ENCODE assay signal across 8 mouse cellular contexts in the genomic region with DNA sequence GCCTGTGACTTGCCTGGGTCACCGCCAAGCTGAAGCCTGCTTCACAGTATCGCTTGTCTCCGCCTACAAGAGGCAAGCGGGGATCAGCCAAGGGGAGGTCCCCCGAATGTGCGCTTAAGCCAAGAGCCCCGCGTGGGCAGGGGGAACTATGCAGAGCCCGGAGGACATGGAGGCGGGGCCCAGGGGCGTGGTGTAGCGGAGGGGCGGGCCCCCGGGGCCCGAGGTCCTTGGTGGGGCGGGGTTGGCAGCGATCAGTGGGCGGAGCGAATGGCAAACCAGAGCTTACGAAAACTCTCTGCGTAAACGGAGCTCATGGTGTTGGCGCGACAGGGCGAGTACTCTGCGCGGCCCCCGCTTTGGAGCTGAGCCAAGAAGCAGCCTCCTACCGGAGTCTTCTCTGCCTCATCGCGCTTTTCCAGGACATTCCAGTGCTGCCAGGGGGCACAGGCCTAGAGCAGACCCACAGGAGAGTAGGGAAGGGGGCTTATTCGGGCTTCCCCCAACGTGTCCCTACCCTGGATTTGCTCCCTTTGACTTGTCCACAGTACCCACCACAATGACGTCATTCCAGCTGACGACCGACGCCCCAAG. TPM values are rescaled to one million over a fixed set of nuclear protein-coding genes. Genes with fewer than 3 reads are reported as not detected.
DNase-seq lines count a peak whose midpoint lies in the region; ATAC-seq and TF ChIP-seq lines count a peak whose summit lies in the region.

No protein-coding gene starts in this region.

- H3K27me3 ChIP-seq in hindbrain, embryonic 10.5 days (ENCODE audit: insufficient read depth, poor library complexity, severe bottlenecking), result peaks cover 53% of the 10 kb centered on the region
- H3K27me3 ChIP-seq in lung, postnatal 0 days (replicated peaks; ENCODE audit: insufficient read depth, low read length), result no peaks in the 10 kb centered on the region

- no peaks in the 10 kb centered on the region for H3K36me3 ChIP-seq in hindbrain, embryonic 10.5 days
- no peaks in the 10 kb centered on the region for H3K36me3 ChIP-seq in lung, postnatal 0 days (ENCODE audit: insufficient read depth, low read length)

- H3K4me2 ChIP-seq in lung, postnatal 0 days (replicated peaks; ENCODE audit: low read depth, low read length), result peak overlapping the region; percentile 90

- H3K27ac ChIP-seq in hindbrain, embryonic 10.5 days, result peak overlapping the region; percentile 57
- H3K27ac ChIP-seq in lung, postnatal 0 days (ENCODE audit: low read length), result peak overlapping the region; percentile 72

- peak; percentile 54 for ATAC-seq in frontal cortex, adult (ENCODE audit: low TSS enrichment)
- peak; percentile 97 for ATAC-seq in lung, postnatal 0 days

- peak; percentile 32 for TF ChIP-seq CTCF in lung, postnatal 0 days (IDR thresholded peaks at IDR 0.05)

- peaks cover 34% of the 10 kb centered on the region for H3K4me1 ChIP-seq in hindbrain, embryonic 10.5 days (replicated peaks)
- H3K4me1 ChIP-seq in lung, postnatal 0 days (ENCODE audit: insufficient read depth, low read depth, low read length), result peaks cover 8% of the 10 kb centered on the region; the same call in 1 of the 2 replicates

- 0 out of 2 replicates have a peak, but pooled peaks have one; percentile 19 for TF ChIP-seq EP300 in lung, postnatal 0 days (IDR thresholded peaks at IDR 0.05)

- under 1% methylated on average over 37 of the region's 37 CpGs for WGBS in hindbrain, embryonic 10.5 days
- under 1% methylated on average over 37 of the region's 37 CpGs for whole genome bisulfite sequencing in lung, postnatal 0 days

- H3K9ac ChIP-seq in lung, postnatal 0 days (replicated peaks; ENCODE audit: low read depth), result no peak overlapping the region

- H3K4me3 ChIP-seq in hindbrain, embryonic 10.5 days, result peak overlapping the region; percentile 48
- H3K4me3 ChIP-seq in lung, postnatal 0 days (ENCODE audit: low read depth, low read length), result peak overlapping the region; percentile 35

- H3K9me3 ChIP-seq in hindbrain, embryonic 10.5 days, result no peaks in the 10 kb centered on the region
- H3K9me3 ChIP-seq in lung, postnatal 0 days (ENCODE audit: low read length), result no peaks in the 10 kb centered on the region

- peak; percentile 94 for DNase-seq in MN1 (ENCODE audit: low spot score)
- peak; percentile 89 for DNase-seq in cerebellum, adult 9-10 months
- DNase-seq in hindbrain, embryonic 10.5 days (ENCODE audit: low spot score), result peak; percentile 90
- peak; percentile 95 for DNase-seq in layer of hippocampus, adult 9-11 months
- DNase-seq in lung, postnatal 0 days (ENCODE audit: low spot score), result peak; percentile 99
- peak; percentile 99 for DNase-seq in ovary, postnatal 14 days (ENCODE audit: low spot score)
- DNase-seq in thymus, postnatal 14 days, result peak; percentile 97

RNA-seq across cellular contexts. Expression of a gene that starts 2.8 kb away (rescaled TPM):
- 5.6 and 8.3 TPM in 2 replicates for polyA plus RNA-seq in hindbrain, embryonic 10.5 days (2016; fragmentation: Nextera tagmentation; extraction: Ambion mirVana)
- 13.0 and 14.9 TPM in 2 replicates for polyA plus RNA-seq in lung, postnatal 0 days (2015; fragmentation: Nextera tagmentation; extraction: Ambion mirVana)

RNA-seq across cellular contexts. Expression of a gene that starts 19.7 kb away (rescaled TPM):
- 5.2 and 8.3 TPM in 2 replicates for polyA plus RNA-seq in hindbrain, embryonic 10.5 days (2016; fragmentation: Nextera tagmentation; extraction: Ambion mirVana)
- polyA plus RNA-seq in lung, postnatal 0 days (2015; fragmentation: Nextera tagmentation; extraction: Ambion mirVana), result 3.2 and 3.4 TPM in 2 replicates

RNA-seq across cellular contexts. Expression of a gene that starts 37.0 kb away (rescaled TPM):
- polyA plus RNA-seq in hindbrain, embryonic 10.5 days (2016; fragmentation: Nextera tagmentation; extraction: Ambion mirVana), result 76.8 and 88.9 TPM in 2 replicates
- 215 and 223 TPM in 2 replicates for polyA plus RNA-seq in lung, postnatal 0 days (2015; fragmentation: Nextera tagmentation; extraction: Ambion mirVana)

RNA-seq across cellular contexts. Expression of a gene that starts 59.4 kb away (rescaled TPM):
- 236 TPM in 2 replicates for polyA plus RNA-seq in hindbrain, embryonic 10.5 days (2016; fragmentation: Nextera tagmentation; extraction: Ambion mirVana)
- polyA plus RNA-seq in lung, postnatal 0 days (2015; fragmentation: Nextera tagmentation; extraction: Ambion mirVana), result 214 TPM in 2 replicates

Comparison
In these comparisons a context has a peak if more than half of its experiments do, and no peak if none do; other contexts are left out.
1. Peak in every context shown above with its lines: DNase-seq, ATAC-seq, H3K4me3 ChIP-seq and H3K27ac ChIP-seq.